Mouse (Mus musculus) natural killer cell, adult 2 months (primary cell): ENCODE results near the gene Secisbp2l.

Source experiments
- DNase-seq, 2 experiments: peaks; one replicate each; pipeline ENCODE4 v3.0.0; 2022; ENCODE audit warnings: low spot score in 2 of 2

The Secisbp2l gene

DNA sequence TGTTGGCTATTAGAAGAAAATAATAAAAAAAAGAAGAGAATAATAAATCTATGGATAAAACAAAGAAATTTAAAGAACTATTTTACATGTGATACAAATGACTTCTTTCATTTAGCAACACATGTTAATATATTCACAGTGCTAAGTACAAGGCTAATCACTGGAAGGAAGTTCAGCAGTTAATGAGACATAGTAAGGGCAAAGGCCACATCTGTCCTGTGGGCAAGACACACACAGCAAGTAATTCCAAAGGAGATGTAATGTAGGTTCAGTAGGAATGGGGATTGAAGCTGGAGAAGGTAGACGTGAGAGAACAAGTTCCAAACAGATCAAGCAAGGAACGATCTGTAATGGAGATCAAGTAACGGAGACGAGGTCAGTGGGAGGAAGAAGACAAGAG, 1.7 kb upstream of the Secisbp2l start:
- DNase-seq = no peak

DNA sequence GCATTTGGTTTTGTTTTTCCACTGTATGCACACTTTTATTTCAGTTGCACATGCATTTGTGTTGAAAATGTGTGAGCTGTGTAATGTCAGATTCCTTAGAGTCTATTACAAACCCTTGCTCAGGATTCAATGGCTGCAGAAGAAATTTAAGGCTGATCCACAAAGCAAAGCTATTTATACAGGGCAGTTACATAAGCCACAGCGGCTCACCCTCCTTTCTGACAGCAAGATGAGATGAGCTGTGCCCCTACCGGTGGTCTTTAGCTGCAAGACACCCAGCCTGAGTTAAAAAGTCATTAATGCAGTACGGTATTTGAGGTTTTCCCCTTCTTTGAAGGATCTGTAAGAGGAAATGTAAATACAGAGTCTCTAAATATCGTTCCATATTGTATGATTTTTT, 1.2 kb upstream of the Secisbp2l start:
- no peak for DNase-seq

DNA sequence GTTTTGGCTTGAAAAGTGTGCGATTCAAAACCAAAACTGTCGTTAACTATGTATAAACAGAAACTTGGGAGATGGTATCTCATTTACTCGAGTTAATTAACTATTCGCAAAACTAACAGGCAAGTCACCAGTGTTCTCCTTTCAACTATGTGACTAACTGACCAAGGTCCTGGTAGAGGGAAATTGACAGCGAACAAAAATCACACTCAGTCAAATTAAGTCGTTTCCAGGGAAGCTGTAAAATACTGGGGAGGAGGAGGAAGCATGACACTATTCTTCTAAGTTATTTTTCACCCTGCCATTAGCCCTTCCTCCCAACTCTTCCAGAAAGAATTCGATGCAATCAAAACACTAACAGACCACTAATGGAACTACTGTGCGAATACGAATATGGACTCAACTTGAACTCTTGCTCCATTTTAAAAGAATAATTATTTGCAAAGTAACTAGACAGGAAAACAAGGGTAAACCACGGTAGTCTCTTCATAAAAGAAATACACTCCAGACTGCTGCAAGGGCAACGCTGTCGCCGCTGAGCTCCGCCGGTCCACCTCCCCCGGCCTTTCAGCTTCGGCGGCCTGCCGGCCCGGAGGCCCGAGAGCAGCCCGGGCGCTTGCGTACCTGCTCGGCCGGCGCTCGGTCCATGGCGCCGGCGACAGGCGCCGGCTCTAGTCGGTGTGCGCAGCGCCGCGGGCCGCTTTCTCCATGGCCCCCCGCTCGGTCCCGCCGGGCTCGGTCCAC, 522 bp downstream of the Secisbp2l start:
- DNase-seq = no peak

DNA sequence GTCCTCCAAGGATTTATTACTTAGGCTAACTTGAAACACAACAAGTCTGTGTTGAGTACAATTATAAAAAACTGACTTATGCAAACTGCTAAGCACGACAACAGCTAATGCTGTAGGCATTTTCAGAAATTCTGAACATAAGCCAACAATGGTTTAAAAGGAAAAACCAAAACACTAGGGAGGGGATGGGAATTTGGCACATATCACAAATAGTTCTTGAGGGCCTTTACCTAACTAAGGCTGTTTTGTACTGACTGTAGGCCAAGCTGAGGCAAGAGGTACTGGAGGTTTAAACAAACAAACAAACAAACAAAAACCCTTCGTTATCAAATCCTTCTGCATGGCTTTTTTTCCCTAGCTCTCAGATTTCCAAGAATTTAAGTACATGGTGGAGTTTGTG, 1.7 kb downstream of the Secisbp2l start:
- DNase-seq = no peak

DNA sequence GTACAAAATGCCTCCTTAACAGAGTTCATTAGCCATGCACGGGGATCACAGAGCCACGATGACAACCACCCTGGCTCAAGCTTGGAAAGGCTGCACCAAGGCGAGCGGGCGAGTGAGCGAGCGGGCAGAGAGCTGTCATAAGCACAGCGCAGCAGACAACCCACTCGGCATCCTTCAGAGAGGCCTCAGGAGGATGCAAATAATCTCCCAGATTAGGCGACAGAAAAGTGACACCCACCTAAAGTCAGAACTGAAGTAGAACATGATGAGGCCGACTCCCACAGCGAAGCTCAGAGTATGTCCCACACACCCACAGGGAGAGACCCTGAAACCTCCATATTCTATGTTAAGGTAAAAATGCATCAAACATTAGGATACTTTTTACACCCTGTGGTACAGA, 4.3 kb downstream of the Secisbp2l start:
- DNase-seq = no peak

DNA sequence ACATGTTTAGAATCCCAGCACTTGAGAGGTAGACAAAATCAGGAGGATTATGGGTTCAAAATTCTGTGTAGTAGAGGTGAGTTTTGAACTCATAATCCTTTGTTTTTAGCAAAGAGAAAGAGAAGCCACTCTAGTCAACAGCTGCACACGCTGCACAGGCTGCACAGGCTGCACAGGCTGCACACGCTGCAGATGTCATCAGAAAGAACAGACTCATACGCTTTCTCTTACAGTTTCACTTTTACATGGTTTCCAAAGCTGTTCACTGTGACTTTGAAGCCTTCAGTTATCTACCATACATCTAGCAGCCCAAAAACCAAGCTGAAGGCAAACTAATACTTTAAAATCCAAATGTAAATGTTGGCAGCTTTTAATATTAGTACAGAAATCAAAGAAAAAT, 5.7 kb downstream of the Secisbp2l start:
- DNase-seq = no peak

DNA sequence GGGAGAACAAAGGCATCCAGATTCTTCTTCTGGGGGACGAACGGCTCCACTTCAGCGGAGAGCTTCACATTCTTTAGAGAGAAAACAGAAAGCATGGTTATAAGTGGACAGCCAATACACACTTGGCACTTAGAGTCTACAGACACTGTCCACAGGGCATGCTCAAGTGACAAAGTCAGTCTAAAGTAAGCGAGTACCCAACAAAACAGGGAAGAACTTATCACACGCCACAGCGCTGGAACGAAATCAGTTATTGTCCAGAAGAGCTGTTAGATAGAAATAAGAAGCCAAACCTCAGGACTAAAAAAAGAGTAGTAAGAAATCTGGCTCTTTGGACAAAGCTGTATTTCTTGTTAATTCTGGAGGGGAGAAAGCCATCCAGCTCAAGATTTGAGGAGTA, 7.0 kb downstream of the Secisbp2l start:
- no peak for DNase-seq

DNA sequence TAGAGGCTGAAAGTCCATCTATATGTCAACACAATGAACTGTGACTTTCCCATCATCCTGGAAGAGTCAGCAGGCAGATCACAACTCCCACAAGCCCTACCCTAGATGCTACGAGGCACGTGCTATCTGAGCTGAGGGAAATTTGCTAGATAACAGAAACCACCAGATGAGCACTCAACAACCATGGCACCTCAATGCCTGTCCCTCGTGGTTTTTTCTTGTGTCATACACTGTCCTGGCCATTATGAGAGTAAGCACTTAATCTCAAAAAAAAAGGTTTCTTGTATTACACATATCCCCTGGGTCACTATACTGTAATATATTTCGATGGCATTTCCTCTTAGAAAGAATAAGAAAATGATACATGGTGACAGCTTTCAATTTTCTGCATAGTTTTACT, 7.8 kb downstream of the Secisbp2l start:
- no peak for DNase-seq

DNA sequence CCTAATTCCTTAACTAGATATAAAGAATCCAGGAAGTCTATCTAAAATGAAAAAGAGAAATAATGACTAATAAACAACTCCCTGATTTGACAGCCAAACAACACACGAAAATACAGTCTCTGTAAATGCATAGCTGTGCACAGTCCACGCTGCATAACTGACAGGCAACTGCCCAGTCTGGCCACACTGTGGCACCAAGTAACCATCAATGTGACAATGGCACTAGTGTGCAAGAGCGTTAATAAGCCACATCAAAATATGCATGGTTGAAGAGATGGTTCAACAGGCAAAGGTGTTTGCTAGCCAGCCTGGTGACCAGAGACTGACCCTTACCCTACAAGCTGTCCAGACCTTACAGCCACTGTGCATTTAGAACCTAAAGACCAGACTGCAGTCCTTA, 17.6 kb downstream of the Secisbp2l start:
- no peak for DNase-seq

DNA sequence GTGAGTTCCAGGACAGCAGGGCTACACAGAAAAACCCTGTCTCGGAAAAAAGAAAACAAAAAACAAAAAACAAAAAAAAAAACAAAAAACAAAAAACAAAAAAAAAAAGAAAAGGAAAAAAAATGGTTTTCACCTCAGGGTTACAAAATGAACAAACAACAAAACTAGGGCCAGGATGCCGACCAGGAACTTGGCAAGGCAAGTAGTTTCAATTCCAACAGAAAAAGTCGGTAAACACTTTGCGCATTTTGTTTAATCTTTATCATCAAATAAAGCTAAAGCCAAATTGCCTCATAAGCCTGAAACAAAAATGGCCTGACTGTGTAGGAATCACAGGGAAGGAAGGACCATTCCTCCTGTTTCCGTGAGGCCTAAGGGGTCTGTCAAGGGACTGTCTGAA, 18.1 kb downstream of the Secisbp2l start:
- no peak for DNase-seq

DNA sequence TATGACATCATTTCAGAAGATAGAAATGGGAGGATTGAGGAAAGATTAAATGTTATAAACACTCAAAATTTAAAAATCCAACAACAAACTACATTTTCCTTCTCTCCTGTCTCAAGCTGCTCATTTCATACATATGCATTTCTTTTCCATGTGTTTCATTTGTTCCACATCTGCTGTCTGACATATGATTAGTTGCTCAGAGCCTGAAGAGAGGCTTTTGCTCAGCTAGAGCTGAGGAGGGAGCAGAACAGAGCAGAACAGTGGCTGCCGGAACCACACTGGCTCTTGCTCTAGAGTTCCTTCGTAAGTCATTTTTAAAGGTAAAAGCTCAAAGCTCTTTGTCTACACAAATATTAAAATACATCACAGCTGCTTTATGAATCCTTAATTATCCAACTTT, 33.3 kb downstream of the Secisbp2l start:
- DNase-seq = no peak

DNA sequence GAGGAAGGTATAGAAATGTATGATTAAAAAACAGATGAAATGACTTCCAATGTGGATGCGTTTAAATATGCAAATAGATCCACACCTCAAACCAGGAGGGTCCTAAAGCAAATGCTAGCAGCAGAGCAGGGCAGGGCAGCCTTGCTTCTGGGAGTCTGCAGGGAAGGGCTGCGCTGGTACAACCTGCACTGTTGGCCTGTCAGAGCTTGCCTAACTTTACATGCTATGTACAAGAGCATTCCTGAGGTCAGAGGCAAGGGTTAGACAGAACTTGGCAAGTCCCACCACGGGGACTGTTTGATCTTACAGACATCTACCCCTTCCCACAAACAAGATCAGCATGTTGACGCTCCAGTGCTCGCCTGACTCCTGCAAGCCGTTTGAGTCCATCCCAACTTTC, 43.3 kb downstream of the Secisbp2l start:
- no peak for DNase-seq

DNA sequence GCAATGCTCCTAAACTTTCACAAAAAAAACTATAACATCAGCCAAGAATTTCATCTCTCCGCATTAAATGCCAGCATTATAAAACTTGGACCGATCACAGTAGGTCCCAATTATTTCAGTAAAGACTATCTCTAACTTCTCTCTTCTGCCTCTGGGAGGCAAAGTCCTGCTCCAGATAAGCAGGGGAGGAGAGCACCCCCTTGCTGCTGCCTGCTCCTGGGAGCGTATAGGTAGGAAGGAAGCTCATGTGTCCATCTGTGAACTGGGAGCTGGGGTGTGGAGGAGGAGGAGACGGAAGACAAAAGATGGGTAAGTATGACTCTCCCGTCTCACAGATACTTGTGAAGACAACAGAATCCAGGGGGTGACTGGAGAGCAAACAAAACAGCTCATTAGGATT, 44.0 kb downstream of the Secisbp2l start:
- no peak for DNase-seq

DNA sequence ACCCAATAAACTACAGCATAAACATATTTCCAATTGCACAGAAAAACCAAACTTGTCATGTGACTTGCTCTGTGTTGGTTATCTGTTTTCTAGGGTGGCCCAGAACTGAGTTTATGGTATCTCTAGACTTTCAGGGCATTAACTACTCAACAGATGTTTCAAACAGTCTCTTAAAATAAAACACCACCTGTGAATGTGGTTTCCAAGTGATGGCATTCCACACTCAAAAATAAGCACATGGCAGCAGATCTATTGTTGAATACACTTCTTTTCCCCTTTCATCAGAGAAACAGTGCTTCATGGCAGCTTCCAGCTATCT, 46.7 kb downstream of the Secisbp2l start:
- no peak for DNase-seq

DNA sequence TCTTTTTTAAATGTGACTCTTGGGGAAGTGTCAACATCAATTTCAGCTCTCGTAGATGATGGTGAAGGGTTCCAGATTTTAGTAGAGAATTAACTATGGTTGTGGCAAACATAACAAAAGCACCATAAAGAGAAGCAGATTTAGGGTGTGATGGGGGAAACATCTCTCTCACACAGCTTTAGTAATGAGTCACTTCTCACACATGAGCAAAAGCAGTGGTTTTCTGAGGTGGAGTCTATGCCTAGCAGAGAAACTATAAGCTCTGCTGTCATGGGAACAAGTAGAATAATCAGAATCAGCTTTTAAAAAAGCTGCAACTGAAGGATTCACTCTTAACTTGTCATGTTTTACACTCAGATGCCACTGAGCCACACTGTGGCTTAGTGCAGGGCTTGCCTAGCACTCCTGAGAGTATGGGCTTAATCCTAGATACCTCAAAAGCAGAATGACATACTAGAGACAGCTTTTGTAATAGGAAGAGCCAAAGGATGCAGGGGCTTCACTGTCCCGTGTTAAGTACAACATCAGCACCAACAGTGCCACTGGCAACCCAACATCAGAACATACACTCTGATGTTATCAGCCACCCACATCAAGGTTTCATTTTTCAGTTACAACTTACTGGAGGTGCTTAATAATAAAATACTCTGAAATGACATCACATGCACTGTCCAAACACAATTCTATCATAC, 47.2 kb downstream of the Secisbp2l start:
- peak in 1 of 2 experiments; percentile 11 for DNase-seq

DNA sequence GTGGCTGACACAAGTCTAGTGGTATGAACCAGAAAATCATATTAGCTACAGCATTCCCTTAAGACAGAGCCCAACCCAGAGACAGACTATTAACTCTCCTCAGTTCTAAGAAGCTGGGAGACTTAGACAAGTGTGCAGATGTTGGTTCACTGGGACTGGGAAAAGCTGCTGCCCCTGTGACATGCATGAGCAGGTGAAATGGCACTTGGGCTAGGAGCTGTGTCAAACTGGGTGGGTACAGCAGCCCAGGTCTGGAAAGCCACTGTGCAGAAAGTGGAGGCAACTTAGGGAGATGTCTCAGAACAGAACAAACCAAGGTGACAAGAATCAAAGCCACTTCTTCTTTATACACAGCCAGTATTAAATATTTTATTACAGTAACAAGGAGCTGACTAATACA, 47.9 kb downstream of the Secisbp2l start:
- DNase-seq = no peak

DNA sequence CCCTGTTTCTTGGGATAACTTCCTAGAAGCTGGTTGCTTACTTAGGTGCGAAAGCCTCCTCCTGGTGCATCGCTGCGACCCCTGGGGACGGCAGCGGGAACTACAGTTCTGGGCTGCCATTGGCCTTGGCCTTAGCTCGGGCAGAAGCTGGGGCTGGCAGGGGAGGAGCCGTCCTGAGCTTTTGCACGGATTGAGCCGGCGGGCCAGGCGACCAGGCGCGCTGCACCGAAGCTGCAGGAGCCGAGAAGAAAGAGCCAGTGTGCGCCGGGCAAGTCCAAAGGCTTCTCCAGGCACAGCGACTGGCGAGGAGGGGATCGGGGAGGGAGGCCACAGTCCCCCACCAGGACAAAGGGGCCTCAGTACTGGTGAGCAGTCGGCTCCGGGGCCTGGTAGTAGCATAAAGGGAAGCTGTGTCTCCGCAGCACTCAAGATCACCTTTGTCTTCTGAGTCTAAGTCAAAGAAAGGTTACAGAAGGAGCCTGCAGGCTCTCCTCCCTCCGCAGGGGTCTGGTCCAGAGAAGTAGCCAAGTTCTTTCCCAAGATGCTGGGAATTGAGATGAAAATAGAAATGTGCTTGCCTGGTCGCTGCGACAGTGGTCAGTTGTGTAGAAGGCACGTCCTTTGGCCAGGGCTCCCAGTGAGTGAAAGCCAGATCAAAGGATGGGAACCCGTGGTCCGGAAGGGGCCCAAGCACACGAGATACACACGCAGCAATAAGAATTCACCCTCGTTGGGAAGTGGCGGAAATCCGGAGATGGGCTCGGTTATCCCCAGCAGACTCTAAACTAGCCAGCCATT, 50.7 kb downstream of the Secisbp2l start:
- peak; percentile 71 to 80 for DNase-seq

DNA sequence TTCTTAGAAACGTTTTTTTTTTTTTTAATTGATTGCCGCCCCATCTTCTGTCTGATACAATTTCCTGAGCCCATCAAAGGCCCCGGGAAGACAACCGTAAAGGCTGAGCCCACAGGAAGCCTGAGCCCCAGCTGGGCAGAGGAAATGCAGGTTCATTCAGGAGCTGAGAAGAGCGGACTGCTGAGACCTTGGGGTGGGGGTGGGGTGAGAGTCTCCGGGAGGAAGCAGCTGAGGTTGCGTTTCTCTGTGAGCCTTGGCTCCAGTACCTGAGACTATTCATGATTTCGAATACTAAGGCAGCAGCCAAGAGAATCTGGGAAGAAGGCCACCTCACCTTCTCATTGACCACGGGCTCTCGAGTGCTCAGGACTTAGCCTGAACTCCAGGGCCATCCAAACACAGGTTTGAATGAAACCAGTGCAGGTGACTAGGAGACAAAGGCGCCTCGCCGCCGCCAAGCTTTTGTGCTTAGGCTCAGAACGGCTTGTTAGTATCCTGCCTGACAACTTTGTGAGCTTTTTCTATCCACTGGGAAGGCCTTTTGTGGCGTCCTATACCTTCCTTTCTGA, 58.0 kb downstream of the Secisbp2l start:
- DNase-seq = peak in 1 of 2 experiments; percentile 1

DNA sequence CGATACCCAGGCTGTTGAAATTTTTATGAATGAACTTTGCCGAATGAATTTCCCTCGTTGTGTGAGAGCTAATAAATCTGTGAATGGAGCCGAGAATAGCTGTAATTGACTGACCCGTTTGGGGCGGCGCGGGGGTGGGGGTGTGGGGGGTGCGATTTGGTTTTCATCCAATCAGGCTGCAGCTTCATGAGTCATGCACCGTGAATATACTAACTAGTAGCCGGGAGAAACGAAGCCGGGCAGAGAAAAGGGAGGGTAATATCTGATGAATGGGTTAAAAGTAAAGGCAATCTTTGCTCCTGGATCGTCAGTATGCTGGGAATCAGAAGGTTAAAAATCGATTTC, 58.6 kb downstream of the Secisbp2l start, which contains the start of gene Shc4:
Gene Shc4, minus strand, starts transcription at position 63 of the 345 bp plus-strand sequence.
- DNase-seq = no peak

DNA sequence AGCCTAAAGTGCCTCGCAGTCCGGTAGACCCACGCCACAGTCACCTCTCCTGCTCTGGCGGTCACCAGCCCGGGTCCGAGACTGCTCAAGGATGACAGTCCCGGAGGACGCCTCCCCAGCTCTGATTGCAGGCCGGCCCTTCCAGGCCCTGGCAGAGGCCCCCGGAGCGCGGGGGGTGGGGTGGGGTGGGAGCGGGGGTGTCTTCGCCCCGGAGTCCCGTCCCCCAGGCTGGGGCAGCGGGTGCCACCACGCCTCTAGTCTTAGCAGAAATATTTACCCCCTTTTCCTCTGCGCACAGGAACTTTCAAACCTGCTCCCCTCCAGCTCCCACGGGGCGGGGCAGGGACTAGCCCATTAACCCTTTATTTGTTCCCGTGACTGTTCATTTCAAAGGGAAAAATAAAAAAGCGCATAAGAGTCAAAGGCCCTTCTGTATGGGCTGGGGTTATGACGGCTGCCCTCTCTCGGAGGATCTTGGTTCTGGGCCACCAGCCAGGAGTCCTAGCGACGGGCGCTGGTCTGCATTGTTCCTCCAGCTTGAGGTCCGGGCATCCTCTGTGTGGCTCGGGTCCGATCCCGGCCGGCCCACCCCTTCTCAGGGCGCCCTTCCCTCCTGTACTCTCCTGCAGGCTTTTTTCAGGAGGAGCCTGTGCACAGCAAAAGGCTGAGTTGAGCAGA, 59.1 kb downstream of the Secisbp2l start:
- peak in 1 of 2 experiments; percentile 10 for DNase-seq

DNA sequence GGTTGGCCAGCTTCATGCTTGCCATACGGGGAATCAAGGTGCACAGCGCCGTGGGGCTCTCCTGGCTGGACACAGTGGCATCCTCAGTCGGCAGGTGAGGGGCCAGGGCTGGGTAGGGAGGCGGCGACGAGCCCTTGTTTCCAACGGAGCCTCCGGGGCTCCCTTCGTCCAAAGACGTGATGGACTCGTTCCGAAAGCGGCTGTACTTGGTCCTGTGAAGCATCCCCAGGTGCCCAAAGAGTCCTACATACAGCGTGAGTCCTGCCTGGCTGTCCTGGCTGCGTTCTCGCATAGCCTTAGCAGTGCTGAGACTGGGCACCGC, 59.6 kb downstream of the Secisbp2l start:
- no peak for DNase-seq

DNA sequence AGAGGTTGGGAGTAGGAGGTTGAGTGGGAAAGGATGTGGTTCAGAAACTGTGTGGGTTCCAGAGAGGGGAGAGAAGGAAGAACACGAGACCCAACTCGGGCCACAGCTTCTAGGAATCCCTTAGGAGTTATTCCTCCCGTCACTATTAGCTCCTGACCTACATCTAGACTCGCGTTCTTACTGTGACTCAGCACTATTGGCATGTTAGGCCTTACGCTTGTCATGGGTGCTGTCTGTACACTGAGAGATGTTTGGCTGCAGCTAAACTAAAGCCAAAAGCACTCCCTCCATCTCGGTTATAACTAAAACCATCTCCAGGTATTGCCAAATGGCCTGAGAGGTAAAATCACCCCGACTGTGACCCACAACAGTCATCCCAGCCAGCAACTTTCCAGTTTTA, 66.1 kb downstream of the Secisbp2l start:
- DNase-seq = no peak
